Mouse (Mus musculus): Measurements from ENCODE around the gene Tnmd. TPM values are rescaled to one million over a fixed set of nuclear protein-coding genes. Genes with fewer than 3 reads are reported as not detected.

Tnmd gene
- polyA plus RNA-seq, 1 experiment from 2014 or later = 2.9 TPM

Other genes starting within 250 kb of the Tnmd start
- gene Pcdh19, start 162.0 kb upstream of the Tnmd start, polyA plus RNA-seq (2015; fragmentation: Nextera tagmentation; extraction: Ambion mirVana) = 2.9 and 4.4 TPM in 2 replicates
- 163 and 186 TPM in 2 replicates for gene Tspan6, start 47.4 kb downstream of the Tnmd start, polyA plus RNA-seq (2015; fragmentation: Nextera tagmentation; extraction: Ambion mirVana)
- gene Srpx2, start 57.4 kb downstream of the Tnmd start, polyA plus RNA-seq (2015; fragmentation: Nextera tagmentation; extraction: Ambion mirVana) = 3.8 and 4.9 TPM in 2 replicates
- gene Sytl4, start 130.8 kb downstream of the Tnmd start, polyA plus RNA-seq (2015; fragmentation: Nextera tagmentation; extraction: Ambion mirVana) = 5.3 and 9.6 TPM in 2 replicates
- 47.7 and 49.1 TPM in 2 replicates for gene Cstf2, start 208.2 kb downstream of the Tnmd start, polyA plus RNA-seq (2015; fragmentation: Nextera tagmentation; extraction: Ambion mirVana)

Measured in kidney, embryonic 15.5 days (tissue).